Mouse (Mus musculus): ENCODE measurements around the gene Tes3-ps.

The Tes3-ps gene

GRCm38 (mm10) chr13:49492376-49493368 is at the start of gene Tes3-ps:
Tes3-ps (plus strand) TSS chr13:49493318.
- DNase-seq (ENCODE audit: low spot score): no peak

GRCm38 (mm10) chr13:49444451-49444850 is 48.7 kb upstream of the Tes3-ps start:
- DNase-seq (ENCODE audit: low spot score): peak; percentile 47

GRCm38 (mm10) chr13:49449318-49449749 is 43.8 kb upstream of the Tes3-ps start:
- peak; percentile 86 for DNase-seq (ENCODE audit: low spot score)

GRCm38 (mm10) chr13:49460276-49460675 is 32.8 kb upstream of the Tes3-ps start:
- no peak for DNase-seq (ENCODE audit: low spot score)

- peak; percentile 68 for DNase-seq (ENCODE audit: low spot score)
Measured at GRCm38 (mm10) chr13:49460692-49461414, 32.3 kb upstream of the Tes3-ps start.

GRCm38 (mm10) chr13:49461458-49462132 is 31.5 kb upstream of the Tes3-ps start:
- DNase-seq (ENCODE audit: low spot score): no peak

- DNase-seq (ENCODE audit: low spot score): no peak
Measured at GRCm38 (mm10) chr13:49462921-49463320, 30.2 kb upstream of the Tes3-ps start.

- no peak for DNase-seq (ENCODE audit: low spot score)
Measured at GRCm38 (mm10) chr13:49465875-49466274, 27.2 kb upstream of the Tes3-ps start.

- DNase-seq (ENCODE audit: low spot score): no peak
Measured at GRCm38 (mm10) chr13:49466393-49467075, 26.6 kb upstream of the Tes3-ps start.

- peak; percentile 5 for DNase-seq (ENCODE audit: low spot score)
Measured at GRCm38 (mm10) chr13:49467585-49467984, 25.5 kb upstream of the Tes3-ps start.

- no peak for DNase-seq (ENCODE audit: low spot score)
Measured at GRCm38 (mm10) chr13:49469002-49469401, 24.1 kb upstream of the Tes3-ps start.

- no peak for DNase-seq (ENCODE audit: low spot score)
Measured at GRCm38 (mm10) chr13:49470319-49470718, 22.8 kb upstream of the Tes3-ps start.

GRCm38 (mm10) chr13:49470806-49471205 is 22.3 kb upstream of the Tes3-ps start:
- DNase-seq (ENCODE audit: low spot score): peak; percentile 34

- DNase-seq (ENCODE audit: low spot score): no peak
Measured at GRCm38 (mm10) chr13:49471981-49472675, 21.0 kb upstream of the Tes3-ps start.

GRCm38 (mm10) chr13:49472676-49473005 is 20.5 kb upstream of the Tes3-ps start:
- DNase-seq (ENCODE audit: low spot score): no peak

- DNase-seq (ENCODE audit: low spot score): no peak
Measured at GRCm38 (mm10) chr13:49477887-49478286, 15.2 kb upstream of the Tes3-ps start.

- DNase-seq (ENCODE audit: low spot score): no peak
Measured at GRCm38 (mm10) chr13:49478851-49479374, 14.2 kb upstream of the Tes3-ps start.

GRCm38 (mm10) chr13:49479399-49479798 is 13.7 kb upstream of the Tes3-ps start:
- DNase-seq (ENCODE audit: low spot score): no peak

- DNase-seq (ENCODE audit: low spot score): peak; percentile 44
Measured at GRCm38 (mm10) chr13:49480057-49480456, 13.1 kb upstream of the Tes3-ps start.

- DNase-seq (ENCODE audit: low spot score): peak; percentile 34
Measured at GRCm38 (mm10) chr13:49480551-49480950, 12.6 kb upstream of the Tes3-ps start.

- peak; percentile 35 for DNase-seq (ENCODE audit: low spot score)
Measured at GRCm38 (mm10) chr13:49485388-49485787, 7.7 kb upstream of the Tes3-ps start.

All from layer of hippocampus, adult 11-12 months (tissue).